Mouse (Mus musculus): ENCODE measurements at regions not wholly inside any gene's neighbourhood (a gene's known extent, or its start where the extent isn't known, plus 50 kb on each side); places are given as distances from the start of the nearest gene placed in this dataset.

DNA sequence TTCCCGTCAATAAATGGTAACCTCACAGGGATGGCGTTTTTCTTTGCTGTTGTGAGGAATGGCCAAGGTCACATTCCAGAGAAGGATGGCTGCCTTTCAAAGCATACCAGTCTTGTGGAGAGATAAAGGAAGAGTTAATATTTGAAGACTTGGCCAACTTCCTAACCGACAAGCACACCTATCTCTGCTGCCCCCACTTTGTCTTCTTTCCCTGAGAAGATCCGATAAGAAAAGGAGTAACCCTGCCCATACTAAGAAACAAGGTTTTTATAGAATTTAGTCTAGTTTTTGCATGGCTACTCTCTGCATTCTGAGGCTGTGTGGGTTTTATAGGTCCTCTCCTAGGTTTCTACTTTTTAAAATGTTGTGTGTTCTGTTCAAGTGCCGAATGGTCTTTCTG lies 210.2 kb upstream of the Ankrd55 start:
- Histone ChIP-seq H3K4me3 (no peak overlapping the region), H3K9ac (no peak overlapping the region), H3K36me3 (no peaks in the 10 kb centered on the region), H3K4me1 (no peaks in the 10 kb centered on the region), H3K27me3 (no peaks in the 10 kb centered on the region), H3K4me2 (no peak overlapping the region), H3K27ac (no peak overlapping the region), H3K9me3 (no peaks in the 10 kb centered on the region)
- 84% methylated on average over 5 of the region's 5 CpGs for whole genome bisulfite sequencing
- no peak for ATAC-seq (ENCODE audit: insufficient number of reproducible peaks, low FRiP score, low TSS enrichment, low read depth)

- Histone ChIP-seq H3K4me3 (no peak overlapping the region), H3K4me1 (peaks cover 5% of the 10 kb centered on the region; the same call in 1 of the 2 replicates), H3K9ac (no peak overlapping the region), H3K27me3 (no peaks in the 10 kb centered on the region), H3K4me2 (no peak overlapping the region), H3K27ac (no peak overlapping the region), H3K9me3 (no peaks in the 10 kb centered on the region), H3K36me3 (no peaks in the 10 kb centered on the region)
- no peak for ATAC-seq (ENCODE audit: insufficient number of reproducible peaks, low FRiP score, low TSS enrichment, low read depth)
- WGBS: 81% methylated on average over 3 of the region's 3 CpGs
These were observed 206.3 kb upstream of the Ankrd55 start for GRCm38 (mm10) chr13:112081935-112082334.

DNA sequence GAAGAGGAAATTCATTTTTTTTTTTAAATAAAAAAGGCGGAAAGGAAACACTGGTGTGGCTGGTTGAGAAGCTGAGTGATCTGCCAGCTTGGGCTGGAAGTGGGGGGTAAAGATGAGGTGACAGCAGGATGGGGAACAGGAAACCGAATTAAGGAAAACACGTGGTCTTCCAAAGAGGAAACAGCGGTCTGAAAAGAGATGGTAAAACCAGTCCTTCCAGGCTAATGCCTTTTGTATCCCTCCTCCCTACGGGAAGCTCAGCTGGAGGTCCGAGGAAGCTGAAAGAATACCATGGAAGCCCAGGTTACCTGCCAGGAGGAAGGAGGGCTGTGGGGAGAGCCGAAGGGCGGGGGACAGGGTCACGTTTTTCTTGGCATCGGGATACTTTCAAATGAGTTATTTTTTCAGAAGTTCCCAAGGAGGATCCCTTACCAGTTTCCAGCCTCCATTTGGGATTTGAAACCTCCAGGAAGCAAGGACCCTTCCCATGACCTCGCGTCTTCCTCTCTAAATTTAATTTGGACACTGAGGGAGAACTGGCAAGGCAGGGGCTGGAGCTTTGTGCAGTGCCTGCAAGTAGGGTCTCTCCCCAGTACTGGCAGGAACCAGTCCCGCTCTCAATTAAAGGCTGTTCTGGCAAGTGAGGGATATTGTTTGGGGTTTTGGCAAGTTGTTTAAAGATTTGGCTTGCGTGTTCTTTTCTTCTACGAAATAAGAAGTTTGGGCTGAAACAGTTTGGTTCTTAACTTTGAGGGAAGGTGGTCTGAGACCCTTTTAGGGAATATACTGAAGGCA lies 203.6 kb upstream of the Ankrd55 start:
- no peaks in the 10 kb centered on the region for H3K36me3 ChIP-seq
- H3K4me3 ChIP-seq: no peak overlapping the region
- H3K4me2 ChIP-seq: peak overlapping the region; percentile 2
- WGBS: 41% methylated on average over 15 of the region's 15 CpGs
- H3K4me1 ChIP-seq: peaks cover 12% of the 10 kb centered on the region
- ATAC-seq (ENCODE audit: insufficient number of reproducible peaks, low FRiP score, low TSS enrichment, low read depth): no peak
- H3K27ac ChIP-seq: 0 out of 2 replicates have a peak overlapping the region, but pooled peaks have one; percentile 0
- no peaks in the 10 kb centered on the region for H3K9me3 ChIP-seq
- H3K9ac ChIP-seq: no peak overlapping the region
- H3K27me3 ChIP-seq: no peaks in the 10 kb centered on the region

DNA sequence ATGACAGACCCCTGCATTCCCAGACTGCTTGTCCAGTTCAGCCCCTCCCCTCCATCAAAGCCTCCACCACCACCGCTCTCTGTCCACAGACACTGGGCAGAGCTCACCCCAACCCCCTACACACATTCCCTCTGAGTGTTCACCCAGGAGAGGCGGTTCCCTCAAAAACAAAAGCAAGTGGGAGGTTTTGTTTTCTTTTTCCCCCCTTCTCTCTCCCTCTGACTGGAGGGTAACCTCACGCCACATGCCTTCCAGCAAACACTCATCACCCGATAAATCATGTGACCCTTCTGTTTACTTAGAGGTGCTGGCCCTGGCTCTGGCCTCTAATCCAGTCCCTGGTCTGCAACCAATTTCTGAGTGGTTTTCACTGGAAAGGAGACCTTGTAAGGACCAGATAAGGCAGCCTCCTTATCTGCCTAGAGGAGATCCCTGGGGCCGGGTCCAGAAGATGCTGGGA lies 199.9 kb upstream of the Ankrd55 start:
- ATAC-seq (ENCODE audit: insufficient number of reproducible peaks, low FRiP score, low TSS enrichment, low read depth): 0 out of 2 replicates have a peak, but pooled peaks have one; percentile 40
- WGBS: 23% methylated on average over 5 of the region's 5 CpGs
- Histone ChIP-seq H3K4me1 (peaks cover 12% of the 10 kb centered on the region), H3K4me3 (no peak overlapping the region), H3K27me3 (no peaks in the 10 kb centered on the region), H3K9me3 (no peaks in the 10 kb centered on the region), H3K36me3 (no peaks in the 10 kb centered on the region), H3K27ac (0 out of 2 replicates have a peak overlapping the region, but pooled peaks have one; percentile 22), H3K4me2 (no peak overlapping the region), H3K9ac (no peak overlapping the region)

- peaks cover 6% of the 10 kb centered on the region for H3K4me1 ChIP-seq
- no peaks in the 10 kb centered on the region for H3K36me3 ChIP-seq
- H3K4me2 ChIP-seq: no peak overlapping the region
- H3K9ac ChIP-seq: no peak overlapping the region
- WGBS: 47% methylated on average over 8 of the region's 8 CpGs
- H3K9me3 ChIP-seq: no peaks in the 10 kb centered on the region
- no peaks in the 10 kb centered on the region for H3K27me3 ChIP-seq
- H3K4me3 ChIP-seq: no peak overlapping the region
- H3K27ac ChIP-seq: no peak overlapping the region
- ATAC-seq (ENCODE audit: insufficient number of reproducible peaks, low FRiP score, low TSS enrichment, low read depth): no peak
These were observed 197.5 kb upstream of the Ankrd55 start for GRCm38 (mm10) chr13:112090737-112091136.

- no peaks in the 10 kb centered on the region for H3K27me3 ChIP-seq
These were observed 192.6 kb upstream of the Ankrd55 start for GRCm38 (mm10) chr13:112095595-112096139.

DNA sequence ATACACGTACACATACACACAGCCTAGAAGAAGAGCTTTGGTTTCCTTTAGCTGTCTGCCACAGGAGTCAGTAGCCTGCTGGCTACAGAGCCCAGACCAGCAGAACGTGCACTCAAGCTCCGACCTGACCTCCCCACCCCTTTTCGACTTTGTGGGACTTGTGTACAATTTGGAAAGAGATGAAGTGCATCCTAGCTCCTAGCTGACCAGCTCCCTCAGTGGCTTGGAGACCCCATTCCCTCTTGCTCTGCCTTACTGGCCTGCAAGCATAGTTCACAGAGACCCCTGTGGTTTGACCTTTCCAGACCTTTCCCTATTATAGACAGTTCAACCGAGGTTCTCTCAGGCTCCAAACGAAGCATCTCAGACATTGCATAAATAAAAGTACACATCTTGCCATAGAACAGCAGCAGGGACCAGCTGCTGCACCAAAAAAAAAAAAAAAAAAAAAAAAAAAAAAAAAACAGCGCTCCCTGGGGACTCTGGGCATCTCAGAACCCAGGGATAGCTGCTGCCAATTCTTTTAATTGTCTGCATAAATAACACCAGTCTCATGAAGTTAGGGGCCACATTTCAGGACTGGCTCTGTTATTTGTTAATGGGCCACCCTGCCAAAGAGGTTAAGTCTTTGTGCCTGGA lies 188.2 kb upstream of the Ankrd55 start:
- H3K9me3 ChIP-seq: no peaks in the 10 kb centered on the region
- H3K36me3 ChIP-seq: no peaks in the 10 kb centered on the region
- peak overlapping the region; percentile 47 for H3K4me3 ChIP-seq
- no peak; the same call in 1 of the 2 replicates for ATAC-seq (ENCODE audit: insufficient number of reproducible peaks, low FRiP score, low TSS enrichment, low read depth)
- no peak overlapping the region for H3K9ac ChIP-seq
- H3K27me3 ChIP-seq: no peaks in the 10 kb centered on the region
- H3K27ac ChIP-seq: 0 out of 2 replicates have a peak overlapping the region, but pooled peaks have one; percentile 12
- WGBS: 53% methylated on average over 7 of the region's 7 CpGs
- H3K4me2 ChIP-seq: peak overlapping the region; percentile 88
- peaks cover 14% of the 10 kb centered on the region for H3K4me1 ChIP-seq

More at GRCm38 (mm10) chr13:112095595-112096139, 192.6 kb upstream of the Ankrd55 start:
- Histone ChIP-seq H3K9ac (no peak overlapping the region), H3K4me3 (no peak overlapping the region), H3K9me3 (no peaks in the 10 kb centered on the region), H3K27ac (no peak overlapping the region), H3K4me1 (peaks cover 6% of the 10 kb centered on the region), H3K4me2 (no peak overlapping the region), H3K36me3 (no peaks in the 10 kb centered on the region)
- 79% methylated on average over 10 of the region's 10 CpGs for WGBS
- ATAC-seq (ENCODE audit: insufficient number of reproducible peaks, low FRiP score, low TSS enrichment, low read depth): no peak

DNA sequence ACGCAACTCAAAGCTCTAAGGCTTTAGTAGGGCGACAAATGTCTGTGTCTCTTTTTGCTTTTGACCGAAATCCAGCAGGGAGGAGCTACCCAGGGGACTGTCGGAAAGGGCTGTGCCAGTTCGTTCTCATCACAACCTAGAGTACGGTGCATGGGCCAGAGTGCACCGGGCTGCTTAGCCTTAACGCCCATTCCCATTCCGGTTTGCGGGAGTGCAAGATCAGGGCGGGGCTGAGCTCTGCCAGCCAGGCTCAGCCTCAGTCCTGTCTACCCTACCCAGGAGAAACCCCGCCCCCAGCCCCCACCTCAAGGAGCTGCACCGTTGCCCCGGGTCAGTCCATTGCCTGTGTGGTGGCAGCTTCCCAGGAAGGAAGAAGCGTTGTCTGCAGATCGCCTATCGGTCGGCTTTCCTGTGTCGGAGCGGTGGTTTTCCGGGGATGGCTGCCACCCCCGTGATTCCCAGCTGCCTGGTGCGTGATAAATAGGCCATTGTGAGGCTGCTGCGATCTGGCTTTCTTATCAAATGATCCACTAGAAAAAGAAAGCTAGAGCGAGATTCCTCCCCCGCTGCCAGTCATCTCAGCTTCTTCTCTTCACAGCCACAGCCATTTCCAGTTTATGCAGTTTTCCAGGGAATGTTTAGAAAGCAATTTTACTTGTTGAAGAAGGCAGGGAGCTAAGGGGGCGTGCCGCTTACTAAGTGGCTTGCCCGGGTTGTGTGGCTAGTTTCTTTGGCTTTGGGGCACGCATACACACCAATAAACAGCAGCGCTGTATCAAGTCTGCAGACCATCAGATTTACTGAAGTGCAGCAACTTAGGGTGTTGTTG lies 187.4 kb upstream of the Ankrd55 start:
- Histone ChIP-seq H3K27me3 (no peaks in the 10 kb centered on the region), H3K4me3 (peak overlapping the region; percentile 47), H3K4me2 (peak overlapping the region; percentile 88), H3K9me3 (no peaks in the 10 kb centered on the region), H3K36me3 (no peaks in the 10 kb centered on the region), H3K4me1 (peaks cover 14% of the 10 kb centered on the region), H3K27ac (peak overlapping the region; percentile 12; the same call in 1 of the 2 replicates), H3K9ac (no peak overlapping the region)
- peak; percentile 58 for ATAC-seq (ENCODE audit: insufficient number of reproducible peaks, low FRiP score, low TSS enrichment, low read depth)
- WGBS: 2% methylated on average over 31 of the region's 31 CpGs

GRCm38 (mm10) chr13:112101421-112101756 lies 186.9 kb upstream of the Ankrd55 start:
- H3K4me2 ChIP-seq: peak overlapping the region; percentile 88
- 0 out of 2 replicates have a peak overlapping the region, but pooled peaks have one; percentile 12 for H3K27ac ChIP-seq
- H3K9me3 ChIP-seq: no peaks in the 10 kb centered on the region
- WGBS: 36% methylated on average over 5 of the region's 5 CpGs
- no peak; the same call in 1 of the 2 replicates for ATAC-seq (ENCODE audit: insufficient number of reproducible peaks, low FRiP score, low TSS enrichment, low read depth)
- H3K4me1 ChIP-seq: peaks cover 14% of the 10 kb centered on the region
- H3K36me3 ChIP-seq: no peaks in the 10 kb centered on the region
- peak overlapping the region; percentile 47 for H3K4me3 ChIP-seq
- H3K9ac ChIP-seq: no peak overlapping the region
- no peaks in the 10 kb centered on the region for H3K27me3 ChIP-seq

GRCm38 (mm10) chr13:112105953-112106352 lies 182.3 kb upstream of the Ankrd55 start:
- ATAC-seq (ENCODE audit: insufficient number of reproducible peaks, low FRiP score, low TSS enrichment, low read depth): no peak
- no peaks in the 10 kb centered on the region for H3K36me3 ChIP-seq
- no peaks in the 10 kb centered on the region for H3K27me3 ChIP-seq
- no peak overlapping the region for H3K4me2 ChIP-seq
- H3K27ac ChIP-seq: no peak overlapping the region
- no peak overlapping the region for H3K9ac ChIP-seq
- no peak overlapping the region for H3K4me3 ChIP-seq
- WGBS: 74% methylated on average over 3 of the region's 3 CpGs
- no peaks in the 10 kb centered on the region for H3K9me3 ChIP-seq
- H3K4me1 ChIP-seq: peaks cover 6% of the 10 kb centered on the region; the same call in 1 of the 2 replicates

GRCm38 (mm10) chr13:112114741-112115201 lies 173.5 kb upstream of the Ankrd55 start:
- no peak for ATAC-seq (ENCODE audit: insufficient number of reproducible peaks, low FRiP score, low TSS enrichment, low read depth)
- 57% methylated on average over 7 of the region's 7 CpGs for WGBS

More at GRCm38 (mm10) chr13:112114741-112115201, 173.5 kb upstream of the Ankrd55 start:
- Histone ChIP-seq H3K27me3 (no peaks in the 10 kb centered on the region), H3K4me3 (no peak overlapping the region), H3K27ac (peak overlapping the region; percentile 33; the same call in 1 of the 2 replicates), H3K9ac (no peak overlapping the region), H3K9me3 (no peaks in the 10 kb centered on the region), H3K4me1 (peaks cover 29% of the 10 kb centered on the region), H3K4me2 (no peak overlapping the region), H3K36me3 (no peaks in the 10 kb centered on the region)
